Mouse (Mus musculus) lung, postnatal 0 days (tissue): ENCODE results near the gene Tnni3k. TPM values are rescaled to one million over a fixed set of nuclear protein-coding genes. Genes with fewer than 3 reads are reported as not detected.

Source experiments
- ATAC-seq: fragments of 200-750 bp; cut with Nextera tagmentation; 2 replicates; pipeline ENCODE4 v1.8.0; 2017; ENCODE audit warnings: moderate library complexity
- DNase-seq: peaks from one replicate; pipeline ENCODE4 v3.0.0-alpha.2; 2016; ENCODE audit warnings: low spot score
- H3K27ac ChIP-seq: fragments of 300-500 bp; sonication (generic); 2 replicates; pipeline ENCODE4 v1.5.1; 2014; ENCODE audit warnings: antibody characterized with exemption, mild to moderate bottlenecking, low read length, mixed read lengths
- H3K27me3 ChIP-seq: fragments of 300-500 bp; sonication (generic); replicated peaks from 2 replicates; pipeline ENCODE4 v1.6.1; 2014; ENCODE audit warnings: low read length, mixed read lengths; ENCODE audit not compliant: insufficient read depth
- H3K36me3 ChIP-seq: fragments of 300-500 bp; sonication (generic); 2 replicates; pipeline ENCODE4 v1.6.1; 2014; ENCODE audit warnings: low read length, mixed read lengths; ENCODE audit not compliant: insufficient read depth
- H3K4me1 ChIP-seq: fragments of 300-500 bp; sonication (generic); 2 replicates; pipeline ENCODE4 v1.6.1; 2014; ENCODE audit warnings: antibody characterized with exemption, low read depth, low read length, mixed read lengths; ENCODE audit not compliant: insufficient read depth
- H3K4me2 ChIP-seq: fragments of 300-500 bp; sonication (generic); replicated peaks from 2 replicates; pipeline ENCODE4 v1.6.1; 2014; ENCODE audit warnings: low read depth, mild to moderate bottlenecking, low read length, moderate library complexity, mixed read lengths
- H3K4me3 ChIP-seq: fragments of 300-500 bp; sonication (generic); 2 replicates; pipeline ENCODE4 v1.5.1; 2014; ENCODE audit warnings: low read depth, low read length
- H3K9ac ChIP-seq: fragments of 300-500 bp; sonication (generic); replicated peaks from 2 replicates; pipeline ENCODE4 v1.6.1; 2014; ENCODE audit warnings: low read depth, mild to moderate bottlenecking
- H3K9me3 ChIP-seq: fragments of 300-500 bp; sonication (generic); 2 replicates; pipeline ENCODE4 v1.6.1; 2016; ENCODE audit warnings: low read length, mixed read lengths
- CTCF ChIP-seq: IDR thresholded peaks from 2 replicates; pipeline ENCODE4 v1.5.1; 2016; ENCODE audit warnings: antibody characterized with exemption, mild to moderate bottlenecking
- EP300 ChIP-seq: IDR thresholded peaks from 2 replicates; pipeline ENCODE4 v1.6.1; 2016; ENCODE audit warnings: antibody characterized with exemption, mild to moderate bottlenecking, control low read depth
- WGBS: fragments of 180-500 bp; shearing (Covaris S2); extraction: QIAGEN DNeasy Blood & Tissue Kit; methylation state at CpG from one replicate; pipeline ENCODE4 v1.1.7; 2014; 5-methylcytosine and 5-hydroxymethylcytosine counted together
- polyA plus RNA-seq: library from polyadenylated mRNA; unstranded; fragments of >200 nt; fragmentation: Nextera tagmentation; extraction: Ambion mirVana; gene quantifications from 2 replicates; pipeline ENCODE4 v1.2.1, GENCODE M21; 2015

Gene Tnni3k
- polyA plus RNA-seq, 1 experiment from 2014 or later, result 0.75 TPM

GRCm38 (mm10) chr3:154880536-154880939 lies 174.7 kb downstream of the Tnni3k start:
- H3K4me3 ChIP-seq, result no peak overlapping the region
- H3K4me1 ChIP-seq, result no peaks in the 10 kb centered on the region
- no peaks in the 10 kb centered on the region for H3K36me3 ChIP-seq
- TF ChIP-seq CTCF (no peak), EP300 (no peak)
- H3K9me3 ChIP-seq, result no peaks in the 10 kb centered on the region
- WGBS, result 27% methylated on average over 4 of the region's 4 CpGs
- H3K27ac ChIP-seq, result no peak overlapping the region
- H3K27me3 ChIP-seq, result no peaks in the 10 kb centered on the region
- no peak for DNase-seq
- ATAC-seq, result no peak
- no peak overlapping the region for H3K9ac ChIP-seq
- no peak overlapping the region for H3K4me2 ChIP-seq

GRCm38 (mm10) chr3:154880108-154880507 lies 175.1 kb downstream of the Tnni3k start:
- H3K36me3 ChIP-seq, result no peaks in the 10 kb centered on the region

GRCm38 (mm10) chr3:154879515-154879914 lies 175.7 kb downstream of the Tnni3k start:
- no peak overlapping the region for H3K4me3 ChIP-seq
- H3K9me3 ChIP-seq, result no peaks in the 10 kb centered on the region
- no peak overlapping the region for H3K4me2 ChIP-seq
- no peaks in the 10 kb centered on the region for H3K4me1 ChIP-seq
- no peak overlapping the region for H3K27ac ChIP-seq
- H3K9ac ChIP-seq, result no peak overlapping the region
- ATAC-seq (no peak), DNase-seq (no peak)
- H3K27me3 ChIP-seq, result no peaks in the 10 kb centered on the region
- no peaks in the 10 kb centered on the region for H3K36me3 ChIP-seq
- no peak for TF ChIP-seq EP300
- TF ChIP-seq CTCF, result no peak
- 25% methylated on average over 2 of the region's 2 CpGs for WGBS

More at GRCm38 (mm10) chr3:154880108-154880507, 175.1 kb downstream of the Tnni3k start:
- Histone ChIP-seq H3K9me3 (no peaks in the 10 kb centered on the region), H3K27ac (no peak overlapping the region), H3K4me2 (no peak overlapping the region), H3K4me3 (no peak overlapping the region), H3K9ac (no peak overlapping the region), H3K27me3 (no peaks in the 10 kb centered on the region), H3K4me1 (no peaks in the 10 kb centered on the region)
- TF ChIP-seq CTCF, result no peak
- TF ChIP-seq EP300, result no peak
- WGBS, result 57% methylated on average over 5 of the region's 5 CpGs
- no peak for ATAC-seq
- no peak for DNase-seq

GRCm38 (mm10) chr3:154879080-154879479 lies 176.1 kb downstream of the Tnni3k start:
- Histone ChIP-seq H3K4me2 (no peak overlapping the region), H3K4me1 (no peaks in the 10 kb centered on the region), H3K27ac (no peak overlapping the region), H3K9me3 (no peaks in the 10 kb centered on the region), H3K4me3 (no peak overlapping the region), H3K9ac (no peak overlapping the region), H3K36me3 (no peaks in the 10 kb centered on the region), H3K27me3 (no peaks in the 10 kb centered on the region)
- DNase-seq (no peak), ATAC-seq (no peak)
- 90% methylated on average over 1 of the region's 1 CpGs for WGBS
- no peak for TF ChIP-seq EP300
- no peak for TF ChIP-seq CTCF

- WGBS, result 87% methylated on average over 4 of the region's 4 CpGs
- no peak overlapping the region for H3K27ac ChIP-seq
Measured at GRCm38 (mm10) chr3:154868807-154869206, 186.4 kb downstream of the Tnni3k start.

GRCm38 (mm10) chr3:154861921-154862320 lies 193.3 kb downstream of the Tnni3k start:
- no peaks in the 10 kb centered on the region for H3K36me3 ChIP-seq
- no peak for DNase-seq
- no peak overlapping the region for H3K4me3 ChIP-seq
- no peaks in the 10 kb centered on the region for H3K27me3 ChIP-seq
- no peaks in the 10 kb centered on the region for H3K4me1 ChIP-seq
- ATAC-seq, result no peak
- TF ChIP-seq EP300 (no peak), CTCF (no peak)
- no peaks in the 10 kb centered on the region for H3K9me3 ChIP-seq
- H3K27ac ChIP-seq, result no peak overlapping the region
- 80% methylated on average over 6 of the region's 6 CpGs for WGBS
- no peak overlapping the region for H3K9ac ChIP-seq
- H3K4me2 ChIP-seq, result no peak overlapping the region

More at GRCm38 (mm10) chr3:154868807-154869206, 186.4 kb downstream of the Tnni3k start:
- H3K4me1 ChIP-seq, result no peaks in the 10 kb centered on the region
- TF ChIP-seq CTCF (no peak), EP300 (no peak)
- ATAC-seq, result no peak
- no peak overlapping the region for H3K9ac ChIP-seq
- no peaks in the 10 kb centered on the region for H3K36me3 ChIP-seq
- H3K27me3 ChIP-seq, result no peaks in the 10 kb centered on the region
- H3K4me2 ChIP-seq, result no peak overlapping the region
- DNase-seq, result no peak
- H3K4me3 ChIP-seq, result no peak overlapping the region
- no peaks in the 10 kb centered on the region for H3K9me3 ChIP-seq

GRCm38 (mm10) chr3:154859721-154860120 lies 195.5 kb downstream of the Tnni3k start:
- Histone ChIP-seq H3K27me3 (no peaks in the 10 kb centered on the region), H3K4me2 (no peak overlapping the region), H3K36me3 (no peaks in the 10 kb centered on the region), H3K27ac (no peak overlapping the region), H3K4me3 (no peak overlapping the region), H3K9me3 (no peaks in the 10 kb centered on the region), H3K4me1 (no peaks in the 10 kb centered on the region), H3K9ac (no peak overlapping the region)
- DNase-seq (no peak), ATAC-seq (no peak)
- TF ChIP-seq CTCF (no peak), EP300 (no peak)
- WGBS, result 41% methylated on average over 3 of the region's 3 CpGs
